Mouse (Mus musculus): ENCODE results near the gene Pla2g4a.

Pla2g4a gene

GRCm38 (mm10) chr1:149855581-149855980 is 105.5 kb downstream of the Pla2g4a start:
- no peak for DNase-seq (ENCODE audit: low spot score in 2 of 2)

GRCm38 (mm10) chr1:149854867-149855266 is 106.2 kb downstream of the Pla2g4a start:
- no peak for DNase-seq (ENCODE audit: low spot score in 2 of 2)

GRCm38 (mm10) chr1:149846655-149847054 is 114.4 kb downstream of the Pla2g4a start:
- DNase-seq (ENCODE audit: low spot score in 2 of 2): no peak

- no peak for DNase-seq (ENCODE audit: low spot score in 2 of 2)
These were observed 119.2 kb downstream of the Pla2g4a start for GRCm38 (mm10) chr1:149841845-149842244.

GRCm38 (mm10) chr1:149840961-149841416 is 120.1 kb downstream of the Pla2g4a start:
- DNase-seq (ENCODE audit: low spot score in 2 of 2): no peak

- DNase-seq (ENCODE audit: low spot score in 2 of 2): no peak
These were observed 120.7 kb downstream of the Pla2g4a start for GRCm38 (mm10) chr1:149840312-149840930.

- no peak for DNase-seq (ENCODE audit: low spot score in 2 of 2)
These were observed 124.6 kb downstream of the Pla2g4a start for GRCm38 (mm10) chr1:149836496-149836895.

- DNase-seq (ENCODE audit: low spot score in 2 of 2): no peak
These were observed 127.2 kb downstream of the Pla2g4a start for GRCm38 (mm10) chr1:149833876-149834275.

- DNase-seq (ENCODE audit: low spot score in 2 of 2): no peak
These were observed 128.1 kb downstream of the Pla2g4a start for GRCm38 (mm10) chr1:149832952-149833351.

- no peak for DNase-seq (ENCODE audit: low spot score in 2 of 2)
These were observed 128.6 kb downstream of the Pla2g4a start for GRCm38 (mm10) chr1:149832514-149832913.

- no peak for DNase-seq (ENCODE audit: low spot score in 2 of 2)
These were observed 130.0 kb downstream of the Pla2g4a start for GRCm38 (mm10) chr1:149831100-149831499.

- no peak for DNase-seq (ENCODE audit: low spot score in 2 of 2)
These were observed 147.3 kb downstream of the Pla2g4a start for GRCm38 (mm10) chr1:149813616-149814345.

GRCm38 (mm10) chr1:149809527-149809926 is 151.6 kb downstream of the Pla2g4a start:
- no peak for DNase-seq (ENCODE audit: low spot score in 2 of 2)

Measured in natural killer cell, adult 2 months (primary cell).